ENCODE assay signal across 26 mouse cellular contexts in the genomic region with DNA sequence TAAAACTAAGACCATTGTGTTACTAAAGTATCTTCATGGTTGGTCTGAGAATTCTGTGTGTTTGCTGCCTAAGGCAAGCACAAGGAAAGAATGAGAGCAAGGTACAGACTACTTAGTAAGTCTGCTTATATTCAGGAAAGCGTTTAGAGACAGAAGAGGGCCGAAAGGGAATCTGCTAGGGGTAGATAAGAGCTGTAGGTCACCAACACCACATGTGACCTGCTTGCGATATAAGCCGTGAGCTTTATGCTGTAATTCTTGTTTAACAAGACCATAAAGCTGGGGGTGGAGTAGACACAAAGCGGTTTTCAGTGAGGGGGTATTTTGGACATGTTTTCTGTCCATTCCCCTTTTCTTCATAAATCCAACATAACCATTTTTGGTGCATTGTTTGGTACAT.
DNase-seq lines count a peak whose midpoint lies in the region; ATAC-seq and TF ChIP-seq lines count a peak whose summit lies in the region.
"Had no signal": no experiment of that assay in that cellular context is flagged by ENCODE, and none has a peak within 500 bp of the region (broad histone marks: within the 10 kb centered on the region; RNA-seq: fewer than 3 reads in every experiment).

No protein-coding gene starts in this region.

- no peak for TF ChIP-seq CTCF in liver, postnatal 0 days (IDR thresholded peaks at IDR 0.05; ENCODE audit: low read depth)

- H3K4me3 ChIP-seq in liver, embryonic 12.5 days: no peak overlapping the region
- H3K4me3 ChIP-seq in liver, postnatal 0 days (ENCODE audit: low read depth, low read length): no peak overlapping the region
- H3K4me3 ChIP-seq: embryonic facial prominence, embryonic 10.5 days; embryonic facial prominence, embryonic 15.5 days; heart, embryonic 10.5 days; heart, embryonic 15.5 days; megakaryocyte, embryonic 14.5 days; midbrain, embryonic 13.5 days had no signal

- no peak overlapping the region for H3K9ac ChIP-seq in liver, embryonic 12.5 days
- no peak overlapping the region for H3K9ac ChIP-seq in liver, postnatal 0 days (replicated peaks)
- H3K9ac ChIP-seq: embryonic facial prominence, embryonic 15.5 days; forebrain, postnatal 0 days; heart, embryonic 15.5 days; midbrain, embryonic 13.5 days had no signal

- no peaks in the 10 kb centered on the region for H3K9me3 ChIP-seq in liver, embryonic 12.5 days (replicated peaks)
- no peaks in the 10 kb centered on the region for H3K9me3 ChIP-seq in liver, postnatal 0 days (ENCODE audit: low read length)
- H3K9me3 ChIP-seq: embryonic facial prominence, embryonic 15.5 days; heart, embryonic 10.5 days; heart, embryonic 15.5 days; megakaryocyte, embryonic 14.5 days; midbrain, embryonic 13.5 days had no signal

- DNase-seq in MEL-GATA-1-ER (ENCODE audit: extremely low read depth, low read depth): peak; percentile 75
- DNase-seq in liver, postnatal 0 days: no peak
- DNase-seq in gastrocnemius, adult 18-20 months (ENCODE audit: low spot score): no peak
- DNase-seq in kidney, adult 18-20 months: no peak
- DNase-seq in ovary, adult 18-20 months (ENCODE audit: low spot score): no peak
- DNase-seq in adrenal gland, postnatal 25 days: no peak
- DNase-seq: adrenal gland, postnatal 14 days; B cell, adult 2 months; cerebellum, adult 2 months; cerebellum, postnatal 14 days; gastrocnemius, postnatal 14 days; heart, adult 11 months; kidney, postnatal 14 days; lung, postnatal 36 days; right cerebral cortex, adult 18-20 months had no signal

- H3K36me3 ChIP-seq in liver, embryonic 12.5 days: no peaks in the 10 kb centered on the region
- no peaks in the 10 kb centered on the region for H3K36me3 ChIP-seq in liver, postnatal 0 days (replicated peaks; ENCODE audit: insufficient read depth, low read length)
- H3K36me3 ChIP-seq: embryonic facial prominence, embryonic 10.5 days; embryonic facial prominence, embryonic 15.5 days; heart, embryonic 10.5 days; heart, embryonic 15.5 days; midbrain, embryonic 13.5 days had no signal

- peak overlapping the region; percentile 36 for H3K4me2 ChIP-seq in liver, embryonic 12.5 days
- no peak overlapping the region for H3K4me2 ChIP-seq in liver, postnatal 0 days (ENCODE audit: low read depth, low read length)
- H3K4me2 ChIP-seq: embryonic facial prominence, embryonic 15.5 days; heart, embryonic 15.5 days; midbrain, embryonic 13.5 days had no signal

- H3K4me1 ChIP-seq in liver, embryonic 12.5 days: peaks cover 14% of the 10 kb centered on the region
- H3K4me1 ChIP-seq in liver, postnatal 0 days (ENCODE audit: insufficient read depth): no peaks in the 10 kb centered on the region
- H3K4me1 ChIP-seq: embryonic facial prominence, embryonic 10.5 days; embryonic facial prominence, embryonic 15.5 days; heart, embryonic 10.5 days; heart, embryonic 15.5 days; megakaryocyte, embryonic 14.5 days; midbrain, embryonic 13.5 days had no signal

- no peaks in the 10 kb centered on the region for H3K27me3 ChIP-seq in liver, embryonic 12.5 days (replicated peaks)
- H3K27me3 ChIP-seq in liver, postnatal 0 days (ENCODE audit: insufficient read depth, low read length): no peaks in the 10 kb centered on the region
- H3K27me3 ChIP-seq: CH12.LX; embryonic facial prominence, embryonic 15.5 days; heart, embryonic 15.5 days; midbrain, embryonic 13.5 days had no signal

- WGBS in liver, embryonic 12.5 days (ENCODE audit: insufficient replicate concordance): 37% methylated on average over 5 of the region's 5 CpGs
- 62% methylated on average over 5 of the region's 5 CpGs for WGBS in liver, postnatal 0 days (ENCODE audit: insufficient replicate concordance)

- peak overlapping the region; percentile 81 for H3K27ac ChIP-seq in liver, embryonic 12.5 days
- H3K27ac ChIP-seq in liver, postnatal 0 days (ENCODE audit: low read depth): no peak overlapping the region
- H3K27ac ChIP-seq: embryonic facial prominence, embryonic 10.5 days; embryonic facial prominence, embryonic 15.5 days; heart, embryonic 10.5 days; heart, embryonic 15.5 days; midbrain, embryonic 13.5 days had no signal

- peak; percentile 82; the same call in 1 of the 2 replicates for TF ChIP-seq EP300 in liver, postnatal 0 days (IDR thresholded peaks at IDR 0.05; ENCODE audit: low read depth)

- peak; percentile 63 for ATAC-seq in common myeloid progenitor, adult 5-6 weeks (replicated peaks; ENCODE audit: low read depth, poor library complexity, severe bottlenecking)
- peak; percentile 93 for ATAC-seq in liver, embryonic 12.5 days
- peak; percentile 65 for ATAC-seq in liver, postnatal 0 days
- ATAC-seq: forebrain, postnatal 0 days; intestine, embryonic 16.5 days; midbrain, embryonic 13.5 days had no signal
